Mouse (Mus musculus) heart, embryonic 11.5 days (tissue): ENCODE measurements around the gene Ccdc162. TPM values are rescaled to one million over a fixed set of nuclear protein-coding genes. Genes with fewer than 3 reads are reported as not detected.

ENCODE experiments used
- ATAC-seq: fragments of 200-750 bp; cut with Nextera tagmentation; replicated peaks from 2 replicates; pipeline ENCODE4 v1.8.0; 2017; ENCODE audit warnings: moderate library complexity; ENCODE audit not compliant: insufficient number of reproducible peaks, low FRiP score, low TSS enrichment
- H3K27ac ChIP-seq: fragments of 300-500 bp; sonication (generic); 2 replicates; pipeline ENCODE4 v1.5.1; 2014; ENCODE audit warnings: mild to moderate bottlenecking, low read depth, low read length
- H3K27me3 ChIP-seq: fragments of 300-500 bp; sonication (generic); 2 replicates; pipeline ENCODE4 v1.6.1; 2014; ENCODE audit warnings: mild to moderate bottlenecking, low read length, mixed read lengths; ENCODE audit not compliant: control insufficient read depth, insufficient read depth
- H3K36me3 ChIP-seq: fragments of 300-500 bp; sonication (generic); 2 replicates; pipeline ENCODE4 v1.6.1; 2014; ENCODE audit warnings: mild to moderate bottlenecking, low read length, moderate library complexity, mixed read lengths; ENCODE audit not compliant: control insufficient read depth, insufficient read depth
- H3K4me1 ChIP-seq: fragments of 300-500 bp; sonication (generic); 2 replicates; pipeline ENCODE4 v1.6.1; 2014; ENCODE audit warnings: low read length; ENCODE audit not compliant: control insufficient read depth, insufficient read depth
- H3K4me2 ChIP-seq: fragments of 300-500 bp; sonication (generic); 2 replicates; pipeline ENCODE4 v1.6.1; 2014; ENCODE audit warnings: mild to moderate bottlenecking, moderate library complexity
- H3K4me3 ChIP-seq: fragments of 300-500 bp; sonication (generic); 2 replicates; pipeline ENCODE4 v1.5.1; 2014; ENCODE audit warnings: low read depth, low read length
- H3K9ac ChIP-seq: fragments of 300-500 bp; sonication (generic); 2 replicates; pipeline ENCODE4 v1.6.1; 2014; ENCODE audit warnings: mild to moderate bottlenecking, low read depth, low read length, moderate library complexity
- H3K9me3 ChIP-seq: fragments of 300-500 bp; sonication (generic); replicated peaks from 2 replicates; pipeline ENCODE4 v1.6.1; 2016; ENCODE audit warnings: low read length; ENCODE audit not compliant: control insufficient read depth
- WGBS: fragments of 180-500 bp; shearing (Covaris S2); extraction: QIAGEN DNeasy Blood & Tissue Kit; methylation state at CpG from one replicate; pipeline ENCODE4 v1.1.7; 2014; ENCODE audit not compliant: insufficient replicate concordance; 5-methylcytosine and 5-hydroxymethylcytosine counted together
- polyA plus RNA-seq: library from polyadenylated mRNA; unstranded; fragments of >200 nt; fragmentation: Nextera tagmentation; extraction: Ambion mirVana; gene quantifications from 2 replicates; pipeline ENCODE4 v1.2.1, GENCODE M21; 2014

Ccdc162 gene
- polyA plus RNA-seq, 1 experiment from 2014 or later = 0.82 TPM

DNA sequence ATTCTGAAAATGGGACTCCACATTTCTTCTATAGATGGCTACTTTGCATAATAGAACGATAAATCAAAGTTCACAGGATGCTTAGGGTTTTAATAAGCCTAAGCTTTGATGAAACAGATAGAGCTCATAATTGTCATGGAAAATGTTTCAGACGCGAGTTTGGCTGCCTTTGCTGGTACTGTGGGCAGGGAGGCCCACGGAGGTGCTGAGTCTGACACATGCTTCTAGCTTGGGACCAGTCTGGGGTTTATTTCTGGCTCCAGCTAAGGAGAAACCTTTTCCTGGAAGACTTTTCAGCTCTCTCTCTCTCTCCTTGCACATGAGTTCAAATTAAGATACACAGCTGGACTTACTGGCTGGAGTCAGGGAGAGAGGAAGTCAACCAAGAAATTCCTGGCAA is 144.2 kb downstream of the Ccdc162 start:
- ATAC-seq = no peak
- Histone ChIP-seq H3K4me2 (no peak overlapping the region), H3K4me1 (peaks cover 10% of the 10 kb centered on the region; the same call in 1 of the 2 replicates), H3K4me3 (no peak overlapping the region), H3K27ac (no peak overlapping the region), H3K36me3 (no peaks in the 10 kb centered on the region), H3K9me3 (no peaks in the 10 kb centered on the region), H3K9ac (no peak overlapping the region), H3K27me3 (no peaks in the 10 kb centered on the region)
- 73% methylated on average over 4 of the region's 4 CpGs for WGBS

DNA sequence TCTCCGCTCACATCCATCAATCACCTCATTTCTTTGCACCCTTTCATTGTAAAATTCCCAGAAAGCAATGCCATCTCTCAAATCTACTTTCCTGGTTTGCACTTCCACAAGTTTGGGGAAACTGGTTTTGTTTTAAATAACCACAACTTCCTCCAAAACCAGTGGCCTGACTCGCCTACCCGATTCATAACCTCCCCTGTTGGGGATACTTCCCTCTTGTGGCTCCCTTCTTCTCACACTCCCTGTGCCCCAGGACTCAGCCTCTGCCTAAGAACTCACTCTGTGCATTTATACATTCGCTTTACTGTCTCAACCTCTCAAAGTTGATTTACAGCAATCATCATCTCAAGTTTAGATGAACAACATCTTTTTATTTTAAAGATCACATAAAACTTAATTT is 145.4 kb downstream of the Ccdc162 start:
- Histone ChIP-seq H3K27me3 (no peaks in the 10 kb centered on the region), H3K4me2 (no peak overlapping the region), H3K27ac (no peak overlapping the region), H3K36me3 (no peaks in the 10 kb centered on the region), H3K4me3 (no peak overlapping the region), H3K9ac (no peak overlapping the region), H3K4me1 (peaks cover 10% of the 10 kb centered on the region; the same call in 1 of the 2 replicates), H3K9me3 (no peaks in the 10 kb centered on the region)
- 68% methylated on average over 4 of the region's 4 CpGs for WGBS
- no peak for ATAC-seq

DNA sequence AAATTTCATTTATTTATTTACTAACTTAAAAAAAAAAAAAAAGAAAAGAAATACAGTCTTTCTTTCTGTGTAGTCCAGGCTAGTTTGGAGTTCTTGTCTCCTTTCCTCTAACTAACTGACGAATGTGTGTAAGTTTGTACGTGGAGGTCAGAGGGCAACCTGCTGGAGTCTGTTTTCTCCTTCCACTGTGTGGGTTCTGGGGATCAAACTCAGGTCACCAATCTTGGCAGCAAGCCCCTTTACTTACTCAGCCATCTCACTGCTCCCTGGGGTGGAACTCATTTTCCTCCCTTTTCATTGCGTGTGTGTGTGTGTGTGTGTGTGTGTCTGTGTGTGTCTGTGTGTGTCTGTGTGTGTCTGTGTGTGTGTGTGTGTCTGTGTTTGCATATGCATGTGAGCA is 148.1 kb downstream of the Ccdc162 start:
- Histone ChIP-seq H3K9ac (no peak overlapping the region), H3K27me3 (no peaks in the 10 kb centered on the region), H3K27ac (no peak overlapping the region), H3K4me3 (no peak overlapping the region), H3K36me3 (no peaks in the 10 kb centered on the region), H3K4me1 (peaks cover 9% of the 10 kb centered on the region; the same call in 1 of the 2 replicates), H3K4me2 (no peak overlapping the region), H3K9me3 (no peaks in the 10 kb centered on the region)
- no peak for ATAC-seq
- 65% methylated on average over 3 of the region's 3 CpGs for WGBS

DNA sequence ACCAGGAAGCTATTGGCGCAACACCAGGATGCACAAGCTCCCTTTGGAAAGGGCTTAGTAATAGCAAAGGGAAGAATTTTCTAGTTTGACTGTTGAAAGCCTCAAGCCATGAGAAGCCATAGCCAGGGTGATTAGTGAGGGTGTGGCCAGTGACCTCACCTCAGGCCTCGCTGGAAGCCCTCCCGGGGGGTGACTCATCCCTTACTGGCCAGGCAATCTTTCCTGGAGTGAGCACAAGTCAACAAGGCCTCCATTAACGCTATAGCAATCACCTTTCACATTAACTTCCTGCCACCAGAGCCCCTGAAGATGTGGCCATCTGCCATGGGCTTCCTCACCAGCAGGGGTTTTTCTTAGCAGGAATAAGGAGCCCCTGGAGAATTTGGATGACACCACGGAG is 151.3 kb downstream of the Ccdc162 start:
- no peak for ATAC-seq
- H3K4me2 ChIP-seq = no peak overlapping the region

DNA sequence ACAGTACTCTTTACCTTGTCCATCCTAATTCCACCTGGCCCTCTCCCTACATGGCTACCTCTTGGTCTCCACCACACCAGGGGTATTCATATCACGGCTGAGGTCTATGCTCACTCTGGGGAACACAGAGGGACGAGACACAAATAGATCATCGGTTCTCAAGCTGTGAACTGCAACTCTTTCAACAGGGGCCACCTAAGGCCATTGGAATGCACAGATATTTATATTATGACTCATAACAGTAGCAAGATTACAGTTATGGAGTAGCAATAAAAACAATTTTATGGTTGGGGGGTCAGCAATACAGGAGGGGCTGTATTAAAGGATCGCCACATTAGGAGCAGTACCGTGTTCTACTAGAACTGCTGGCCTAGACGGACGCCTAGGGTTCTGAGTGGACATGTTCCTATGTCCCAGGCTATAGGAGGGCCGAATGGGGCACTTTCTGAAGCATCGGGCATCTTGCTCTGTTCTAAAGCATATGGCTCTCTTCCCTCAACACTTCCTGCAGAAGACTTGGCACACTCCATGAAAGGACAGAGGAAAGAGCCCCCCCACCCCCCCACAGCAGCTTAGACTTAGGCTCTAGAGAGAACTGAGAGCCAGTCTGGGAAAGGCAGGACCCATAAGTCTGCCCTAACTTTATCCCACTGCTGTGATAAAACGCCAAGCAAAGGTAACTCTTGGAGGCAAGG is 154.6 kb downstream of the Ccdc162 start:
- Histone ChIP-seq H3K9ac (no peak overlapping the region), H3K9me3 (peaks cover 3% of the 10 kb centered on the region; the same call in 1 of the 2 replicates), H3K4me2 (no peak overlapping the region), H3K4me3 (no peak overlapping the region), H3K27ac (no peak overlapping the region), H3K27me3 (no peaks in the 10 kb centered on the region), H3K36me3 (no peaks in the 10 kb centered on the region), H3K4me1 (0 out of 2 replicates have a peak, but pooled peaks cover 2% of the 10 kb centered on the region)
- 80% methylated on average over 10 of the region's 10 CpGs for WGBS
- ATAC-seq = no peak

More for the DNA sequence above, 151.3 kb downstream of the Ccdc162 start:
- H3K9ac ChIP-seq = no peak overlapping the region
- no peak overlapping the region for H3K27ac ChIP-seq
- H3K36me3 ChIP-seq = no peaks in the 10 kb centered on the region
- 0 out of 2 replicates have a peak, but pooled peaks cover 2% of the 10 kb centered on the region for H3K4me1 ChIP-seq
- H3K27me3 ChIP-seq = no peaks in the 10 kb centered on the region
- no peak overlapping the region for H3K4me3 ChIP-seq
- peaks cover 3% of the 10 kb centered on the region; the same call in 1 of the 2 replicates for H3K9me3 ChIP-seq
- 25% methylated on average over 5 of the region's 5 CpGs for WGBS

DNA sequence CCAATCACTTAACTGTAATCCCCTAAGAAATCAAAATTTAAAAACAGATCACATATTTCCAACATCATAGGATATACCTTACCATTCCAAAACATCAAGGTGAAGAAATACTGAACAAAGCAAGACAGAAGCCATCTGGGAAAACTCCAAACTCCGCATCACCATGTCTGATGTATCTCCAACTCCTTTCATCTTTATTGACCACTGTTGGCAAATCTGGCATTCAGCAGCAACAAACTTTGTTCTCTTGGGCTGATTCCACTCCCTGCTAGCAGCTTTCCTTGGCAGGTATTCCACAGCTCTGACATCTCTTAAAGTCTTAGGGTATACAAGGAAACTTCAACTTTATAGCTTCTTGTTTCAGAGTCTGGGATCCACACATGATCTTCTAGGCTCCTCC is 158.0 kb downstream of the Ccdc162 start:
- H3K27ac ChIP-seq = no peak overlapping the region
- WGBS = 90% methylated on average over 1 of the region's 1 CpGs

DNA sequence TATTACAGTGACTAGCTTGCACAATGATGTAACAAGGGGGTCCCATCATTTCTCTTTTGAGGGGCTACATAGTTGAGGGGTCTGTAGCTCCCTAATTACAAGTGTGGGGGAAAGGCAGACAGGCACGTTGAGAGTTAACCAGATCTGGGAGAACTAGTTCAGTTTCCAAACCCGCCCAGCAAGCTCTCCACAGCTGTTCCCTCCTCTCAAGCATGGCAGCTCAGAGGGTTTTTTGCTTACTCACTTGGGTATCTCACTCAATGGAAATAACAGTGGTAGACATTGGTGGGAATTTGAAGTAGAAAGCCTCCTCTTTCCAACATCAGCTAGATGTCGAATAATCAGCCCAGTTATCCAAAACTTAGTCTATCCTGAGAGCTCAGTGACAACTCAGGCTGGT is 161.4 kb downstream of the Ccdc162 start:
- 83% methylated on average over 3 of the region's 3 CpGs for WGBS
- H3K27me3 ChIP-seq = no peaks in the 10 kb centered on the region
- no peak overlapping the region for H3K4me2 ChIP-seq
- H3K27ac ChIP-seq = no peak overlapping the region
- no peak for ATAC-seq
- no peaks in the 10 kb centered on the region for H3K9me3 ChIP-seq
- H3K4me1 ChIP-seq = no peaks in the 10 kb centered on the region
- H3K4me3 ChIP-seq = no peak overlapping the region
- H3K36me3 ChIP-seq = no peaks in the 10 kb centered on the region
- H3K9ac ChIP-seq = no peak overlapping the region

More for the DNA sequence above, 158.0 kb downstream of the Ccdc162 start:
- Histone ChIP-seq H3K4me1 (no peaks in the 10 kb centered on the region), H3K4me2 (no peak overlapping the region), H3K36me3 (no peaks in the 10 kb centered on the region), H3K9me3 (peaks cover 3% of the 10 kb centered on the region; the same call in 1 of the 2 replicates), H3K9ac (no peak overlapping the region), H3K4me3 (no peak overlapping the region), H3K27me3 (no peaks in the 10 kb centered on the region)
- no peak for ATAC-seq

DNA sequence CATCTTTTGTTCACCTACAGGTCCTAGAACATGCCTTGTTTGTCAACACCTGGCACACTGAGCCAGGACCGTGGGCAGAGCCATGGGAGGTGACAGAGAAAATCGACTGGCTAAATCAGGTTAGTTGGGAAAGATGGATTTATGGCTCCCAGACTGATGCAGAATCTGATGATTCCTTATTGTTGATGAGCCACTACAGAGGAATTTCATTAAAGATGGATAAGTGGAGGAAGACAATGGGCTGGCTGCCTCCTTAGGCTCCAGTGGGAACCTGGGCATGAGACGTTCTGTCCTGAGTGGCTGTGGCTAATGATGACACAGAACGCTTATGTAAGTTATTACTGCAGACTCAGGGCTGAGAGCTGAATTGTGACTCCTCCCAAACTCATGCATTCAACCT is 162.7 kb downstream of the Ccdc162 start:
- Histone ChIP-seq H3K27ac (no peak overlapping the region), H3K4me3 (no peak overlapping the region), H3K4me1 (no peaks in the 10 kb centered on the region), H3K4me2 (no peak overlapping the region), H3K27me3 (no peaks in the 10 kb centered on the region), H3K9ac (no peak overlapping the region), H3K36me3 (no peaks in the 10 kb centered on the region; the same call in 1 of the 2 replicates), H3K9me3 (peaks cover 5% of the 10 kb centered on the region; the same call in 1 of the 2 replicates)
- WGBS = 77% methylated on average over 4 of the region's 4 CpGs
- ATAC-seq = no peak
